Mouse (Mus musculus): Measurements from ENCODE around the gene Rgs16.

DNA sequence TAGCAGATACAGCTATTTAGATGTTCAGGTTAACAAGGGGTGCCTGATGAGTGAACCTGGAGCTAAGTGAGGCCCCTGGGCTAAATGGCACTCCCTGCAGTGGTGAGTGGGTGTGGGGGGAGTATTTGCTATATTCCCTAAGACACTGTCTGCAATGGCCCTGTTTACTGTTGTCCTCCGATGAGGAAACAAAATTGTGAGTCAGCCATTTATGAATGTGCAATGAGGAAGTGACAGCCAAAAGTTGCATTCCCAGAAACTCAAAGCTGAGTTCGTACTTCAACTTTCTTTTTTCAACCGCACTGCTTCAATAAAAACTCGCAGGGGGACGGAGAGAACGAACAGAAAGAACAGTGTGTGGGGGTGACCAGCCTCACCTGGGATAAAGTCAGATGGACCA is 12.4 kb downstream of the Rgs16 start:
- TF ChIP-seq CTCF (IDR thresholded peaks at IDR 0.05; ENCODE audit: borderline replicate concordance, extremely low read depth, insufficient read depth, insufficient read length) (no peak), POLR2A (IDR thresholded peaks at IDR 0.05; ENCODE audit: borderline replicate concordance, extremely low read depth, insufficient read depth, insufficient read length, poor library complexity, severe bottlenecking) (no peak)
